Mouse (Mus musculus) midbrain, postnatal 0 days (tissue): Measurements from ENCODE around the gene Mdga1. TPM values are rescaled to one million over a fixed set of nuclear protein-coding genes. Genes with fewer than 3 reads are reported as not detected.
"Not testable (repeated sequence)": the region's sequence is repeated elsewhere in the genome, so short reads cannot be mapped to it uniquely, and the experiment has no call there.

Experiments
- ATAC-seq: fragments of 200-750 bp; cut with Nextera tagmentation; 2 replicates; pipeline ENCODE4 v1.8.0; 2017; ENCODE audit warnings: moderate number of reproducible peaks, mild to moderate bottlenecking, moderate TSS enrichment, moderate library complexity; ENCODE audit not compliant: low FRiP score
- DNase-seq: peaks from one replicate; pipeline ENCODE4 v3.0.0-alpha.2; 2015; ENCODE audit warnings: low spot score
- H3K27ac ChIP-seq: fragments of 300-500 bp; sonication (generic); 2 replicates; pipeline ENCODE4 v1.5.1; 2014; ENCODE audit warnings: low read depth, mild to moderate bottlenecking, low read length, mixed read lengths
- H3K27me3 ChIP-seq: fragments of 300-500 bp; sonication (generic); 2 replicates; pipeline ENCODE4 v1.6.1; 2014; ENCODE audit warnings: low read length, control low read depth, mixed read lengths; ENCODE audit not compliant: insufficient read depth
- H3K36me3 ChIP-seq: fragments of 300-500 bp; sonication (generic); 2 replicates; pipeline ENCODE4 v1.6.1; 2014; ENCODE audit warnings: low read length, control low read depth, mixed read lengths; ENCODE audit not compliant: insufficient read depth
- H3K4me1 ChIP-seq: fragments of 300-500 bp; sonication (generic); 2 replicates; pipeline ENCODE4 v1.6.1; 2014; ENCODE audit warnings: mild to moderate bottlenecking, control low read depth, antibody characterized with exemption, low read length, mixed read lengths; ENCODE audit not compliant: insufficient read depth
- H3K4me2 ChIP-seq: fragments of 300-500 bp; sonication (generic); 2 replicates; pipeline ENCODE4 v1.6.1; 2014; ENCODE audit warnings: low read depth, mild to moderate bottlenecking, low read length, mixed read lengths; ENCODE audit not compliant: poor library complexity, severe bottlenecking
- H3K4me3 ChIP-seq: fragments of 300-500 bp; sonication (generic); 2 replicates; pipeline ENCODE4 v1.5.1; 2014; ENCODE audit warnings: low read depth, mild to moderate bottlenecking, low read length, moderate library complexity
- H3K9ac ChIP-seq: fragments of 300-500 bp; sonication (generic); replicated peaks from 2 replicates; pipeline ENCODE4 v1.6.1; 2014; ENCODE audit warnings: mild to moderate bottlenecking, low read length, moderate library complexity, mixed read lengths; ENCODE audit not compliant: poor library complexity, severe bottlenecking
- H3K9me3 ChIP-seq: fragments of 300-500 bp; sonication (generic); 2 replicates; pipeline ENCODE4 v1.6.1; 2016; ENCODE audit warnings: low read length, control low read depth
- CTCF ChIP-seq: IDR thresholded peaks from 2 replicates; pipeline ENCODE4 v1.5.1; 2016; ENCODE audit warnings: antibody characterized with exemption, mild to moderate bottlenecking
- WGBS: fragments of 180-500 bp; shearing (Covaris S2); extraction: QIAGEN DNeasy Blood & Tissue Kit; methylation state at CpG from one replicate; pipeline ENCODE4 v1.1.7; 2014; 5-methylcytosine and 5-hydroxymethylcytosine counted together
- polyA plus RNA-seq: library from polyadenylated mRNA; unstranded; fragments of >200 nt; fragmentation: Nextera tagmentation; extraction: Ambion mirVana; gene quantifications from 2 replicates; pipeline ENCODE4 v1.2.1, GENCODE M21; 2015
- total RNA-seq: library from RNA; depleted of rRNA; stranded (reverse); fragments of >200 nt; gene quantifications from 2 replicates; pipeline ENCODE4 v1.2.3, GENCODE M21; 2014

Mdga1 gene
- total and polyA plus RNA-seq, 2 experiments from 2014 or later, result 16.9 to 64.7 TPM

- WGBS, result 85% methylated on average over 9 of the region's 9 CpGs
- Histone ChIP-seq H3K36me3 (no peaks in the 10 kb centered on the region), H3K4me3 (no peak overlapping the region), H3K9ac (no peak overlapping the region), H3K27me3 (no peaks in the 10 kb centered on the region), H3K4me2 (no peak overlapping the region), H3K27ac (no peak overlapping the region), H3K4me1 (peaks cover 10% of the 10 kb centered on the region; the same call in 1 of the 2 replicates), H3K9me3 (no peaks in the 10 kb centered on the region)
- DNase-seq (no peak), ATAC-seq (no peak)
- TF ChIP-seq CTCF, result no peak
Observed at GRCm38 (mm10) chr17:29791531-29792050, 178.3 kb downstream of the Mdga1 start.

- no peak overlapping the region for H3K27ac ChIP-seq
Observed at GRCm38 (mm10) chr17:29790231-29790740, 179.6 kb downstream of the Mdga1 start.

GRCm38 (mm10) chr17:29789715-29790114, 180.2 kb downstream of the Mdga1 start:
- no peak overlapping the region for H3K9ac ChIP-seq
- DNase-seq, result no peak
- no peak overlapping the region for H3K4me2 ChIP-seq
- ATAC-seq, result no peak
- H3K27me3 ChIP-seq, result no peaks in the 10 kb centered on the region
- H3K4me3 ChIP-seq, result no peak overlapping the region
- peaks cover 4% of the 10 kb centered on the region; the same call in 1 of the 2 replicates for H3K4me1 ChIP-seq
- H3K9me3 ChIP-seq, result no peaks in the 10 kb centered on the region
- H3K36me3 ChIP-seq, result no peaks in the 10 kb centered on the region
- no peak overlapping the region for H3K27ac ChIP-seq
- TF ChIP-seq CTCF, result peak; percentile 54
- WGBS, result 70% methylated on average over 9 of the region's 9 CpGs

More at GRCm38 (mm10) chr17:29790231-29790740, 179.6 kb downstream of the Mdga1 start:
- Histone ChIP-seq H3K4me1 (peaks cover 9% of the 10 kb centered on the region; the same call in 1 of the 2 replicates), H3K4me3 (no peak overlapping the region), H3K27me3 (no peaks in the 10 kb centered on the region), H3K9ac (no peak overlapping the region), H3K4me2 (no peak overlapping the region), H3K36me3 (no peaks in the 10 kb centered on the region), H3K9me3 (no peaks in the 10 kb centered on the region)
- 81% methylated on average over 12 of the region's 12 CpGs for WGBS
- DNase-seq (peak; percentile 65), ATAC-seq (no peak)
- TF ChIP-seq CTCF, result no peak

GRCm38 (mm10) chr17:29788573-29788972, 181.3 kb downstream of the Mdga1 start:
- ATAC-seq, result no peak
- Histone ChIP-seq H3K27me3 (no peaks in the 10 kb centered on the region), H3K4me1 (no peaks in the 10 kb centered on the region), H3K36me3 (no peaks in the 10 kb centered on the region), H3K4me3 (no peak overlapping the region), H3K27ac (no peak overlapping the region), H3K9ac (no peak overlapping the region), H3K9me3 (no peaks in the 10 kb centered on the region), H3K4me2 (no peak overlapping the region)
- no peak for TF ChIP-seq CTCF
- WGBS, result 78% methylated on average over 10 of the region's 10 CpGs
- no peak for DNase-seq

- H3K4me2 ChIP-seq, result no peak overlapping the region
- no peaks in the 10 kb centered on the region for H3K27me3 ChIP-seq
- H3K27ac ChIP-seq, result no peak overlapping the region
- H3K4me1 ChIP-seq, result no peaks in the 10 kb centered on the region
- no peaks in the 10 kb centered on the region for H3K36me3 ChIP-seq
- no peak overlapping the region for H3K4me3 ChIP-seq
- H3K9me3 ChIP-seq, result no peaks in the 10 kb centered on the region
- DNase-seq (no peak), ATAC-seq (no peak)
- 84% methylated on average over 9 of the region's 9 CpGs for WGBS
- TF ChIP-seq CTCF, result peak; percentile 29; the same call in 1 of the 2 replicates
- no peak overlapping the region for H3K9ac ChIP-seq
Observed at GRCm38 (mm10) chr17:29784820-29785219, 185.1 kb downstream of the Mdga1 start.

GRCm38 (mm10) chr17:29781472-29781871, 188.4 kb downstream of the Mdga1 start:
- H3K27me3 ChIP-seq, H3K9ac ChIP-seq, H3K4me3 ChIP-seq, H3K4me2 ChIP-seq, DNase-seq, H3K36me3 ChIP-seq, ATAC-seq, H3K9me3 ChIP-seq, H3K27ac ChIP-seq, H3K4me1 ChIP-seq: not testable (repeated sequence)
- 91% methylated on average over 4 of the region's 4 CpGs for WGBS
